Mouse (Mus musculus) kidney, embryonic 15.5 days (tissue): Measurements from ENCODE around the gene Camk1. TPM values are rescaled to one million over a fixed set of nuclear protein-coding genes. Genes with fewer than 3 reads are reported as not detected.
A peak's percentile ranks its signal among the peaks of the same experiment; 100 is the strongest.

Experiments used
- ATAC-seq: fragments of 200-750 bp; cut with Nextera tagmentation; replicated peaks from 2 replicates; pipeline ENCODE4 v1.8.0; 2017; ENCODE audit warnings: moderate TSS enrichment; ENCODE audit not compliant: low FRiP score
- H3K27ac ChIP-seq: fragments of 300-500 bp; sonication (generic); 2 replicates; pipeline ENCODE4 v1.5.1; 2015; ENCODE audit warnings: mild to moderate bottlenecking, inconsistent platforms
- H3K27me3 ChIP-seq: fragments of 300-500 bp; sonication (generic); 2 replicates; pipeline ENCODE4 v1.6.1; 2015; ENCODE audit warnings: inconsistent platforms
- H3K36me3 ChIP-seq: fragments of 300-500 bp; sonication (generic); 2 replicates; pipeline ENCODE4 v1.6.1; 2015; ENCODE audit warnings: inconsistent platforms
- H3K4me1 ChIP-seq: fragments of 300-500 bp; sonication (generic); 2 replicates; pipeline ENCODE4 v1.6.1; 2015; ENCODE audit warnings: inconsistent platforms
- H3K4me2 ChIP-seq: fragments of 300-500 bp; sonication (generic); 2 replicates; pipeline ENCODE4 v1.6.1; 2015; ENCODE audit warnings: moderate library complexity, mild to moderate bottlenecking, inconsistent platforms
- H3K4me3 ChIP-seq: fragments of 300-500 bp; sonication (generic); replicated peaks from 2 replicates; pipeline ENCODE4 v1.5.1; 2015; ENCODE audit warnings: mild to moderate bottlenecking, inconsistent platforms
- H3K9ac ChIP-seq: fragments of 300-500 bp; sonication (generic); 2 replicates; pipeline ENCODE4 v1.6.1; 2015; ENCODE audit warnings: mild to moderate bottlenecking, inconsistent platforms
- H3K9me3 ChIP-seq: fragments of 300-500 bp; sonication (generic); replicated peaks from 2 replicates; pipeline ENCODE4 v1.6.1; 2016; ENCODE audit warnings: inconsistent platforms
- WGBS: fragments of 180-500 bp; shearing (Covaris S2); methylation state at CpG from one replicate; pipeline ENCODE4 v1.1.7; 2015; ENCODE audit warnings: mixed read lengths; 5-methylcytosine and 5-hydroxymethylcytosine counted together
- polyA plus RNA-seq: library from polyadenylated mRNA; unstranded; fragments of >200 nt; fragmentation: Nextera tagmentation; extraction: Ambion mirVana; gene quantifications from 2 replicates; pipeline ENCODE4 v1.2.1, GENCODE M21; 2015

The Camk1 gene
- polyA plus RNA-seq, 1 experiment from 2014 or later: 111 TPM

DNA sequence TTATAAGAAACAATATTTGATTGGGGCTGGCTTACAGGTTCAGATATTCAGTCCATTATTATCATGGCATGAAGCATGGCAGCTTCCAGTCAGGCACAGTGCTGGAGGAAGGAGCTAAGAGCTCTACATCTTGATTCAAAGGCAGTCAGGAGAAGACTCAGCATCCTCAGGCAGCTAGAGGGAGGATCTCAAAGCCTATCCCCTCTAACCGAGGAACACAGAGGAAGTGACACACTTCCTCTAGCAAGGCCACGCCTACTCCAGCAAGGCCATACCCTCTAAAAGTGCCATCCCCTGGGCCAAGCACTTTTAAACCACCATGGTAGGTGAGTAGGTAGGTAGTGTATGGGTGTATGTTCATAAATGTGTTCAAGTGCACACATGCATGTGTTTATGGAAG is 13.2 kb downstream of the Camk1 start:
- no peak overlapping the region for H3K27ac ChIP-seq
- H3K4me2 ChIP-seq: no peak overlapping the region
- ATAC-seq: no peak
- H3K9me3 ChIP-seq: no peaks in the 10 kb centered on the region
- H3K4me1 ChIP-seq: peaks cover 27% of the 10 kb centered on the region
- H3K27me3 ChIP-seq: no peaks in the 10 kb centered on the region
- no peak overlapping the region for H3K9ac ChIP-seq
- 52% methylated on average over 2 of the region's 2 CpGs for WGBS
- peaks cover 67% of the 10 kb centered on the region for H3K36me3 ChIP-seq
- H3K4me3 ChIP-seq: no peak overlapping the region

DNA sequence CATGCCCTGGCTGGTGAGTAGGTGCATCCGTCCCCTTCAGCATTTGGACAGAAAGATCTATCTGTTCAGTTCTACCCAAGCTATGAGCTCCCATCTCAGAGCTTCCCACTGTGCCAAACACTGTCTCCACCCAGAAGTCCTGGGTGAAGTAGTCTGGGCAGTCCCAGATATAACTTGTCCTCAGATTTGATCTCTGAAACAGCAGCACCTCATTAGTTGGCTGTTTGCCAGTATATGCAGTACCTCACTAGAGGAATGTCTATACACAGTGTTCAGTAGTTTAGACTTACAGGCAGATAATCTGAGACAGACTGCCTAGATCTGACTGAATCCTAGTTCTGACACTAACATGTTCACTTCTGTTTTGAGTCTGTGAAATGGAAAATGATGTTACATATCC is 14.4 kb downstream of the Camk1 start:
- Histone ChIP-seq H3K4me3 (no peak overlapping the region), H3K9me3 (no peaks in the 10 kb centered on the region), H3K27me3 (no peaks in the 10 kb centered on the region), H3K4me2 (no peak overlapping the region), H3K27ac (peak overlapping the region; percentile 4; the same call in 1 of the 2 replicates), H3K36me3 (peaks cover 66% of the 10 kb centered on the region), H3K9ac (no peak overlapping the region), H3K4me1 (peaks cover 27% of the 10 kb centered on the region)
- ATAC-seq: no peak
- WGBS: 90% methylated on average over 1 of the region's 1 CpGs

DNA sequence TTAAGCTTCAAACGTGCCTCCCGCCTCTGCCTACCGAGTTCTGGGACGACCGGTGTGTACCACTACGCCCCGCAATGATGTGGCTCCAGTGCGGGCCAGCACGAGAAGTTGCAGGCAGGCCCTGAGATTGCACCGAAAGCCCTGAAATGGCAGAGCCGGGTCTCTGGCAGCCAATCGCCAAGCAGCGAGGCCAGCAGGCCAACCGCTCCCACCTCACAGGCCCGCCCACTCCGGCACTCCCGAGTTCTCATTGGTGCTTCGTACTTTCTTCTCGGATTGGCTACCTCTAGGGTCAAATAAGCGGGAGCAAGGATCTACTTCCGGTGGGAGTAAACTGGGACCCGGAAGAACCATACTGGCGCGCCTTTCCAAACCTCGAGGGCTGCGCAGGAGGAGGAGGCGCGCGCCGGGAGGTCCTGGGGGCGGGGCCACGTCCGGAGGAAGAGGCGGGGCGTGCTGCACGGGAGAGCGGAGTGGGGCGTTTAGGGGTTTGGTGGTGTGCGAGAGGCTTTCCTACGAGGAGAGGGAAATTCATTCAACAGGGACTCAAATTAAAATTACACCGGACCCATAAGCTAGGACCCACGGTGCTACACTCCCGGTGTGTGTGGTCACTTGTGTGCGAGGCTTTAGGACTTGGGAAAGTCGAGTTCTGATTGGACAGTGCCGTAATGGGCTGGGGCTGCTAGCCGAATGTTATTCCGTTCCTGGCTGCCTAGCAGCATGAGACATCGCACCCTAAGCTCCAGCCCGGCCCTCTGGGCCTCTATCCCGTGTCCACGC is 17.1 kb downstream of the Camk1 start, which contains the start of gene Ogg1:
TSS of gene Ogg1 (plus strand) at position 440 of the 783 bp plus-strand sequence.
- ATAC-seq: peak; percentile 99
- WGBS: under 1% methylated on average over 50 of the region's 52 CpGs
- H3K36me3 ChIP-seq: peaks cover 71% of the 10 kb centered on the region

DNA sequence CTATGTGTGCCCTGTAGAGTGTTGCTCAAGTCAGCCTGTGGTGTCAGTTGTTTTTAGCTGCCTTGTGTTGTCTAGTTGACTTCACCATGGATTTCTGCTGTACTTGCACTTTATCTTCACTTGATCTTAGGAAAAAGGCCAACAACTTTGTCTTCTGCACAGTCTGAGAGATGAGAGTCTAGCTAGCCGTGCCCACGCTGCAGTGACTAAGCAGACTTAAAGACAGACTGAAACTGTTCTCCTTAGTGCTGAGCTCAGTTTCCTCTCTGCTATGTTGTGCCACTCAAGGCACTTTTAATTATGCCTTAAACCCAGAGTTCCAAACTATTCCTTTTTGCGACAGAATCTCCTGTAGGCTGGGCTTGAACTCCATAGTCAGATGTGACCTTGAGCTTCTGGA is 27.8 kb downstream of the Camk1 start:
- WGBS: 96% methylated on average over 3 of the region's 3 CpGs
- Histone ChIP-seq H3K36me3 (peaks cover 97% of the 10 kb centered on the region), H3K4me2 (no peak overlapping the region), H3K27ac (no peak overlapping the region), H3K27me3 (no peaks in the 10 kb centered on the region), H3K9me3 (no peaks in the 10 kb centered on the region), H3K4me3 (no peak overlapping the region), H3K9ac (no peak overlapping the region), H3K4me1 (no peaks in the 10 kb centered on the region)
- ATAC-seq: no peak

More for the DNA sequence above, 17.1 kb downstream of the Camk1 start, which contains the start of gene Ogg1:
- Histone ChIP-seq H3K27me3 (no peaks in the 10 kb centered on the region), H3K4me3 (peak within 1 kb of the TSS; percentile 65), H3K9me3 (no peaks in the 10 kb centered on the region), H3K9ac (peak within 1 kb of the TSS; percentile 64), H3K4me2 (peak within 1 kb of the TSS; percentile 84), H3K4me1 (peaks cover 15% of the 10 kb centered on the region), H3K27ac (peak within 1 kb of the TSS; percentile 95)

DNA sequence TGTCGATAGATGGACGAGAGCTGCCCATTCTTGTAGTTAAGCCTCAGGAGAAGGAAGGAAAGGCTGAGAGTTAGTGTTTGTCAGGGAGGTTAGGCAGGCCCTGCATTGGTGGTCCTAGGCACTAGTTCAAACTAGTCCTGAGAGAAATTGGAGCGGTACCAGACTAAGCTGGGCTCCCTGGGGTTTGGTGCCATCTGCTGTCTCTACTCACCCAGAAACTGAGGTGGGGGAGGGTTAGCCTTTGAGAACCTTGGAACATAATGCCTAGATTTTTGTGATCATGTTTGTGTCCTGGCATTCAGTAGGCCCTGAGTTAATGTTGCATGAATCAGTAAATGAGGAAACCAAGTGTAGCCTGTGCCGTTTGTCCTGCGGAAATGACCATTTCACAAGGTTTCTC is 35.6 kb downstream of the Camk1 start:
- peak overlapping the region; percentile 99 for H3K9ac ChIP-seq
- peak overlapping the region; percentile 96 for H3K4me2 ChIP-seq
- H3K27me3 ChIP-seq: no peaks in the 10 kb centered on the region
- peaks cover 35% of the 10 kb centered on the region for H3K36me3 ChIP-seq
- peak overlapping the region; percentile 99 for H3K27ac ChIP-seq
- H3K9me3 ChIP-seq: no peaks in the 10 kb centered on the region
- no peak for ATAC-seq
- H3K4me1 ChIP-seq: peaks cover 29% of the 10 kb centered on the region
- peak overlapping the region; percentile 99 for H3K4me3 ChIP-seq
- WGBS: 15% methylated on average over 5 of the region's 5 CpGs

DNA sequence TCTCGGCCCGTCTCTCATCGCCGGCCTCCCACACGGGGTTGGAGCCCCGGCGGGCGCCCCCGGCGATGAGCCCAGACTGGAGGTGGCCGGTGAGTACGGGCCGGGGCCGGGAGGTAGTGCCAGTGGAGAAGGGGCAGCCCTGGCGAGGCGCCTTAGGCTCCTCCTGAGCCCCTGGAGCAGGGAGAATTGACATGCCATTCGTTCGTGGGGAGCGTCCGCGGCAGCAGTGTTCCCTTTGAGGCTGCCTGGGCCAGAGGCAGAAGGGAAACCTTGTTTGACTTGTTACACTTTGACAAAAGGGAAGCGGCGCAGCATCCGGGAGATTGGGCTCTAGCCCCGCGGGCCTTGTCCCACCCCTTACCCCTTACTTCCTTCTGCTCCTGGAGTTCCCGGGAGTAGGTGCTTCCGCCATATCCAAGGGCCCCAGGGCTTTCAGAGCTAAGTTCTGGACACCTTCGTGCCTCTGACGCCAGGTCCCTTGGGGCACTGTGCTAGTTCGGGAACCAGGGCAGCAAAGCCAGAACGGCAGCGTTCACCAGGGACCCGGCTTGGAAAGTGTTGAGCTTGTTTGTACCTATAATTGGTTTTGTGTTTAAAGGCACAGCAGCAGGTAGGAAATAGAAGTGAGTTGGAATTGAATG is 36.2 kb downstream of the Camk1 start:
- H3K4me1 ChIP-seq: peaks cover 29% of the 10 kb centered on the region
- H3K27me3 ChIP-seq: no peaks in the 10 kb centered on the region
- peaks cover 29% of the 10 kb centered on the region for H3K36me3 ChIP-seq
- H3K9me3 ChIP-seq: no peaks in the 10 kb centered on the region
- H3K4me2 ChIP-seq: peak overlapping the region; percentile 96
- H3K4me3 ChIP-seq: peak overlapping the region; percentile 99
- peak overlapping the region; percentile 99 for H3K27ac ChIP-seq
- peak overlapping the region; percentile 99 for H3K9ac ChIP-seq
- ATAC-seq: no peak
- under 1% methylated on average over 34 of the region's 34 CpGs for WGBS

DNA sequence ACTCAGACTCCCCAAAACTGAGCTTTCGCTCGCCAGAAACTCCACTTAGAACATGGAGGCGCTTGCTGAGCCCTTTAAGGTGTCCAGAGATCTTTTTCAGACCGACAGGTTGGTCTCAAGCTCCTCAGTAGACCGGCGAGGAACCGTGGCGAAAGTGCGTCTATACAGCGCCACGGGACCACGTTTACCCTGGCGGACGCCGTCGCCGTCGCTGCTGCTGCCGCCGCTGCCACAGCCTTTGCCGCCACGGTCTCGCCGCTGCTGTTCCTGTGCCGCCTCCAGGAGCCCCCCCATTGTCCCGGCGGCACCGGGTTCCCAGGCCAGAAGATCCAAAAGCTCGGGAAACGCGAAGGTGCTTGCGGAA is 36.8 kb downstream of the Camk1 start, which contains the start of gene Brpf1:
TSS of gene Brpf1 (plus strand) at position 152 of the 364 bp plus-strand sequence.
- Histone ChIP-seq H3K27ac (peak within 1 kb of the TSS; percentile 99), H3K9me3 (no peaks in the 10 kb centered on the region), H3K27me3 (no peaks in the 10 kb centered on the region), H3K4me2 (peak within 1 kb of the TSS; percentile 96), H3K4me3 (peak within 1 kb of the TSS; percentile 99), H3K9ac (peak within 1 kb of the TSS; percentile 99), H3K36me3 (peaks cover 23% of the 10 kb centered on the region), H3K4me1 (peaks cover 29% of the 10 kb centered on the region)
- peak; percentile 48 for ATAC-seq
- WGBS: under 1% methylated on average over 32 of the region's 32 CpGs

DNA sequence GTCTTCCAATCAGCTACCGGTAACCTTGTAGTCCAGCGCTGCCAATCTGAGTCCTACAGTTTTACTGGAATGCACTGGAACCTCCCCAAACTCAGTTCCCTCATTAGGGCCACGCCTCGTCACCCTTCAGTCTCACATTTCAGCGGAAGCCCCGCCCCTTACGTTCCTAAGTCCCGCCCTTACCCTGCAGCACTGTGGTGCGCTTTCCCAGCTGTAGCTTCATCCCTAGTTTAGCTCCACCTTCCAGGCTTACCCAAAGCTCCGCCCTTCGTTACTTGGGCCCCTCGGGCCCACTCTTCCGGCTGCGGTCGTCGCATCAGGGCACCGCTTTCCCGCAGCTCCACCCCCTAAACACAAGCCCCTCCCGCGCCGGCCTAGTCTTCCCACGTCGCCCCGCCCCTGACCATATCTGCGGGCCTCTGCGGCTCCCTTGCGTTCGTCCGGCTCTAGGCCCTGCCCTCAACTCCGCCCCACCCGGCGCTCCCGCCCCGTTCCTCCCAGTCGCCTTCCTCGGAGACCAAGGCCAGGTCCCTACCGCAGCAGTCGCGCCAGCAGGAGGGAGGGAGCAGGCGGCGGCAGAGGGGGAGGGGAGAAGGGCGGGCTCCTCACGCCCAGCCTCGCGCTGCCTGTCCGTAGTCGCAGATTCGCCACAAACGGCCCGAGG is 37.3 kb downstream of the Camk1 start:
- under 1% methylated on average over 49 of the region's 50 CpGs for WGBS
- H3K4me2 ChIP-seq: peak overlapping the region; percentile 96

DNA sequence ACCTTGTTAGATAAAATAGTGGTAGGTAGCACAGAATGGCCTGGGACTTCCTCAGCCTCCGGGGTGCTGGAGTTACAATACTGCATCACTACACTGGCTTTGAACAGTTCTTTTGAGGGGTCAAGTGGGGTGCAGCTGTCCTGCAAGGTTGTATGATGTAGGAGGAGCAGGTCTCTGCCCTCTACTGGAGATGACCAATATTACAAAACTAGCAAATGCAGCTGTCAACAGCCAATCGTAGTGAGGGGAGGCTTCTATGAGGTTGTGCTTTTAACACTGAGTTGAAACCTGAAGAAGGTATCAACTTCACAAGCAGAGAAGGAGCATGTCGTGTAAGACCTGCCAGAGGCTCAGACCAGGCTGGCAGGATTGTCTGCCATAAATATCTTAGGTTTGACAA is 41.5 kb downstream of the Camk1 start:
- WGBS: 19% methylated on average over 3 of the region's 3 CpGs
- H3K4me2 ChIP-seq: no peak overlapping the region
- no peak overlapping the region for H3K4me3 ChIP-seq
- peaks cover 6% of the 10 kb centered on the region; the same call in 1 of the 2 replicates for H3K4me1 ChIP-seq
- H3K27ac ChIP-seq: no peak overlapping the region
- no peaks in the 10 kb centered on the region for H3K27me3 ChIP-seq
- ATAC-seq: no peak
- H3K36me3 ChIP-seq: no peaks in the 10 kb centered on the region
- H3K9me3 ChIP-seq: no peaks in the 10 kb centered on the region
- no peak overlapping the region for H3K9ac ChIP-seq

More for the DNA sequence above, 37.3 kb downstream of the Camk1 start:
- Histone ChIP-seq H3K27ac (peak overlapping the region; percentile 99), H3K27me3 (no peaks in the 10 kb centered on the region), H3K36me3 (peaks cover 19% of the 10 kb centered on the region), H3K4me3 (peak overlapping the region; percentile 99), H3K9me3 (no peaks in the 10 kb centered on the region), H3K9ac (peak overlapping the region; percentile 99), H3K4me1 (peaks cover 29% of the 10 kb centered on the region)
- ATAC-seq: peak; percentile 99

DNA sequence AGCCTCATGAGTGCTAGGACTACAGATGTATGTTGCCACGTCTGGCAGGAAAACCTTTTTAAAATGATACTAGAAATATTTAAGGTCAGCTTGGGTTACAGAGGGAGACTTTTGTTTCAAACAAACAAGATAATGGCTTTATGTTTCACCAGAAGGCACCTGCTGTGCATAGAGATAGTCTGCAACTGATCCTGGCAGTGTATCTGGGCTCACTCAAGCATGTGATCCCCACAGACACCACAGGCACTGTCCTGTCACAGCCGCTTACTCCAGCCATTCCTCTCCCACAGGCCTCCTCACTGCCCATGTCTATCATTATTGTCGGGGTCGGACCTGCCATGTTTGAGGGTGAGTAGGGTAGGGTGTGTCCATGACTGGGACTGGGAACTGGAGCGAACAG is 42.4 kb downstream of the Camk1 start:
- ATAC-seq: no peak
- 71% methylated on average over 5 of the region's 5 CpGs for WGBS
- H3K27me3 ChIP-seq: no peaks in the 10 kb centered on the region

DNA sequence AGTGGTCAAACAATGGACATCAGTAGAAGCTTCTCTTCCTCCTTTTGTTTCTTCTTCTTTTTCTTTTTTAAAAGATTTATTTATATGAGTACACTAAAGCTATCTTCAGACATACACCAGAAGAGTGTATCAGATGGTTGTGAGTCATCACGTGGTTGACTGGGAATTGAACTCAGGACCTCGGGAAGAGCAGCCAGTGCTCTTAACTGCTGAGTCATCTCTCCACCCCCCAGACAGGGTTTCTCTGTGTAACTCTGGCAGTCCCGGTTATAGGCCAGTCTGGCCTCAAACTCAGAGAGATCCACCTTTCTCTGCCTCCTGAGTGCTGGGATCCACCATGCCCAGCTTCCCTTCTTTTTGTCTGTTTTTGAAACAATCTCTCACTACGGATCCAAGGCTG is 47.1 kb downstream of the Camk1 start:
- no peak overlapping the region for H3K9ac ChIP-seq
- no peak overlapping the region for H3K27ac ChIP-seq
- no peaks in the 10 kb centered on the region for H3K36me3 ChIP-seq
- no peak for ATAC-seq
- no peaks in the 10 kb centered on the region for H3K27me3 ChIP-seq
- no peaks in the 10 kb centered on the region for H3K4me1 ChIP-seq
- no peak overlapping the region for H3K4me2 ChIP-seq
- H3K4me3 ChIP-seq: no peak overlapping the region
- H3K9me3 ChIP-seq: no peaks in the 10 kb centered on the region
- 62% methylated on average over 4 of the region's 4 CpGs for WGBS

More for the DNA sequence above, 42.4 kb downstream of the Camk1 start:
- Histone ChIP-seq H3K27ac (no peak overlapping the region), H3K4me3 (no peak overlapping the region), H3K4me1 (peaks cover 6% of the 10 kb centered on the region; the same call in 1 of the 2 replicates), H3K36me3 (no peaks in the 10 kb centered on the region), H3K9ac (no peak overlapping the region), H3K4me2 (no peak overlapping the region), H3K9me3 (no peaks in the 10 kb centered on the region)

DNA sequence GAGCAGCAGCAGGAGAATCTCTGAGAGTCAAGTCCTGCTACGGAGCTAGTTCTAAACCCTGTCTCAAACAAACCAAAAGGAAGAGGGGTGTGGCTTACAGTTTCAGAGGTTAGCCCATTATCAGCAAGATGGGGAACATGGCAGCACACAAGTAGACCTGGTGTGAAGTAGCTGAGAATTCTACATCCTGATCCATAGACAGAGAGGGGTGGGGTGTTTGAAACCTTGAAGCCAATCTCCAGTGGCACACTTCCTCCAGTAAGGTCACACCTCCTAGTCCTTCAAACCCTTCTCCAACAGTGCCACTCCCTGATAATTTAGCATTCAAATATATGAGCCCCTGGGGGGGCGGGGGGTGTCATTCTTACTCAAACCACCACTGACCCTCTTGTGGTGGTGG is 47.7 kb downstream of the Camk1 start:
- no peaks in the 10 kb centered on the region for H3K36me3 ChIP-seq
- no peaks in the 10 kb centered on the region for H3K27me3 ChIP-seq
- H3K4me1 ChIP-seq: no peaks in the 10 kb centered on the region
- no peak overlapping the region for H3K9ac ChIP-seq
- 85% methylated on average over 2 of the region's 2 CpGs for WGBS
- no peak overlapping the region for H3K27ac ChIP-seq
- ATAC-seq: no peak
- no peak overlapping the region for H3K4me2 ChIP-seq
- H3K4me3 ChIP-seq: no peak overlapping the region
- no peaks in the 10 kb centered on the region for H3K9me3 ChIP-seq
